Mouse (Mus musculus) activated CD4-positive, CD25-positive, alpha-beta regulatory T cell, adult 9 weeks (primary cell): ENCODE results near the gene Hoxa3. TPM values are rescaled to one million over a fixed set of nuclear protein-coding genes. Genes with fewer than 3 reads are reported as not detected.

Experiments used
- polyA plus RNA-seq: library from polyadenylated mRNA; unstranded; fragments of 100-300 nt; shearing (Covaris generic); gene quantifications from one replicate; pipeline ENCODE4 v1.2.1, GENCODE M21; 2017

Gene Hoxa3
- polyA plus RNA-seq, 1 experiment from 2014 or later, result not detected

Other genes starting within 250 kb of the Hoxa3 start
- gene Skap2, start 200.8 kb downstream of the Hoxa3 start, polyA plus RNA-seq, result 27.1 TPM
- not detected for gene Hoxa1, start 55.0 kb downstream of the Hoxa3 start, polyA plus RNA-seq
- not detected for gene Hoxa2, start 48.5 kb downstream of the Hoxa3 start, polyA plus RNA-seq
- gene 5730596B20Rik, start 35.8 kb downstream of the Hoxa3 start, polyA plus RNA-seq, result not detected
- not detected for gene Hoxa4, start 21.6 kb downstream of the Hoxa3 start, polyA plus RNA-seq
- not detected for gene Hoxa5, start 8.7 kb downstream of the Hoxa3 start, polyA plus RNA-seq
- gene Hoxa6, start 4.6 kb downstream of the Hoxa3 start, polyA plus RNA-seq, result not detected
- not detected for gene Gm28308, start within 50 bp of the Hoxa3 start, polyA plus RNA-seq
- gene Hoxa7, start 8.5 kb upstream of the Hoxa3 start, polyA plus RNA-seq, result not detected
- gene Hoxa9, start 17.8 kb upstream of the Hoxa3 start, polyA plus RNA-seq, result not detected
- not detected for gene Hoxa10, start 27.5 kb upstream of the Hoxa3 start, polyA plus RNA-seq
- not detected for gene Hoxa11, start 32.5 kb upstream of the Hoxa3 start, polyA plus RNA-seq
- gene Hoxa13, start 47.5 kb upstream of the Hoxa3 start, polyA plus RNA-seq, result not detected
- gene Evx1, start 100.2 kb upstream of the Hoxa3 start, polyA plus RNA-seq, result not detected